Mouse (Mus musculus) left cerebral cortex, adult 11 months (tissue): ENCODE results near the gene Ltb4r1.

Experiments
- DNase-seq: peaks from one replicate; pipeline ENCODE4 v3.0.0; 2022; ENCODE audit warnings: low spot score

Gene Ltb4r1

GRCm38 (mm10) chr14:55765696-55766095 is at the start of gene Ltb4r1:
TSS of gene Ltb4r1 (plus strand) at chr14:55765962.
- no peak for DNase-seq

DNA sequence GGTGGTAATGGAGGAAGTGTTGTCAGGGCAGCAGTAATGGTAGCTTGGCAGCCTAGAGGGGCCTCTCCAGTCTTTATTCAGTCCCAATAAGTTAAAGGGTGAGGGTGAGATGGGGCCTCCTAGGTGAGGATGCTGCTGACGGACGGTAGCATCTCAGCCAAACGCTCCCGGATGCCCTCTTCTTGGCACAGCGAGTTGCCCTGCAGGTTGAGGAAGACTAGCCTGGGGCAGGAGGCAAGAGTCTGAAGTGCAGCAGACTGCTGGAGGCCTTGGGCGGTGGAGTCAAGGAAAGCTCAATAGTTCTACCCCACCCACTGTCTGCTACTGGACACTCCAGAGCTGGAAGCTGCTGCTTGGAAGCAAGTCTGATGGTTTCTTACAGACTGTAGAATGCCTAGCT is 49.5 kb upstream of the Ltb4r1 start:
- DNase-seq = no peak

GRCm38 (mm10) chr14:55716884-55717283 is 48.9 kb upstream of the Ltb4r1 start:
- no peak for DNase-seq

- DNase-seq = no peak
Measured at GRCm38 (mm10) chr14:55719737-55720136, 46.0 kb upstream of the Ltb4r1 start.

GRCm38 (mm10) chr14:55720666-55721065 is 45.1 kb upstream of the Ltb4r1 start:
- no peak for DNase-seq

- DNase-seq = no peak
Measured at GRCm38 (mm10) chr14:55721076-55721475, 44.7 kb upstream of the Ltb4r1 start.

- DNase-seq = peak; percentile 88
Measured at GRCm38 (mm10) chr14:55721700-55722437, 43.9 kb upstream of the Ltb4r1 start, which contains the start of gene Rabggta. TSS of gene Rabggta (minus strand) at chr14:55722263.

DNA sequence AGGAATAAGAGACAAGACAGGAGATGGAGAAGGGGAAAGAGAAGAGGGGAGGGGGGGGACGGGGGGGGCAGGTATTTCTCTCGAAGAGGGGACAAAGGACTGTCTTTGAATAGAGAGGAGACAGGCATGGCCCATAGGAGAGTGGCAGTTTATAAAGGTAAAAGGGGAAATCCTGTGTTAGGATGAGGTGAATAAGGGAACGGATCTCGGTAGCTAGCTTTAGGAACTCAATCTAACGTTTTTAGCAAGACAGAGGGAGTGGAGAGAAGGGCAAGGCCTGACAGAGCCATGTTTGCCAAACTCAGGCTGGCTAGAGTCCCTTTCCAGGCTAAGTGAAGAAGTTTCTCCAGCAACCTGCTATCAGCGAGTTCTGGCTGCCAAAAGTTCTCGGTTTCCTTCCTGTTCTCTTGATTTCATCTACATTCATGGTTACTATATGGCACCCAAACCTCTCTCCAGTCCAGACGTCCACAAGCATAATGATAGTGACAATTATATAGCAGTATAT is 43.3 kb upstream of the Ltb4r1 start:
- no peak for DNase-seq

DNA sequence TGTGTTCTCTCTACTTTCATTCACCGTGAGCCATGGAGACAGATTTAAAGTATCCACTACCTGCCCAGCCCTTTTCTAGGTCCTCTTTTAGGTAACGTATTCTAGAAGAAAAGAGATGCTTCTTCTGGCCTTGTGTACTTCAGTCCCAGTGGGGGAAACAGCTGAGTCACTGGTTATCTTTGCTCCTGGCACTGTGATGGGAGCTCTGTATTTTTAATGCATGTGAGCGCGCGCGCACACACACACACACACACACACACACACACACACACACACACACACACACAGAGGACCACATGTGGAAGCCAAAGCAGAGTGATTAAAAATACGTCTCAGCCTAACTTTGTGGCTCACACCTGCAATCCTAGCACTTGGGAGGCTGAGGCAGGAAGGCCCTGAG is 42.3 kb upstream of the Ltb4r1 start:
- no peak for DNase-seq

DNA sequence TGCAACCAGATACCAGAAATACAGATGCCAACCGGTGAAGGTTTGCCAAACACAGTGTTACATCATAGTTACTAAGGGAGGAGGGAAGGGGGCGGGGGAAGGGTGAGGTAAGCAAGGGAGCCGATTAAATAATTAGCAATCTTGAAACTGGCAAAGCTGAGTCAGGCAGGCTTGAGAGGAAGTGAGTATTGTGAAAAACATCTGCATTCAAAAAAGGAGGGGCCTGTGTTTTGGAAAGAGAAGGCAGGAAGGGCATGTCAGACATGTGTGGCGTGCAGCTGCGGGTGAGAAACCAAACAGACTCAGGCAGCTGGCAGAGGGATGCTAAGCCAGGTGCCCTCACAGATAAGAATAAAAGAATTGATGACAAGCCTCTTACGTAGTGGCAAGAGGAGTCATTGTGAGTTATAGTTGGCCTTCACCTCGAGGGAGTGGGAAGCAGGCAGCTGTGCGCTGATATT is 41.3 kb upstream of the Ltb4r1 start:
- no peak for DNase-seq

GRCm38 (mm10) chr14:55726261-55726660 is 39.5 kb upstream of the Ltb4r1 start:
- no peak for DNase-seq

GRCm38 (mm10) chr14:55727889-55728685 is 37.7 kb upstream of the Ltb4r1 start:
- DNase-seq = no peak

GRCm38 (mm10) chr14:55730116-55730515 is 35.6 kb upstream of the Ltb4r1 start:
- no peak for DNase-seq

- no peak for DNase-seq
Measured at GRCm38 (mm10) chr14:55730531-55731032, 35.2 kb upstream of the Ltb4r1 start.

DNA sequence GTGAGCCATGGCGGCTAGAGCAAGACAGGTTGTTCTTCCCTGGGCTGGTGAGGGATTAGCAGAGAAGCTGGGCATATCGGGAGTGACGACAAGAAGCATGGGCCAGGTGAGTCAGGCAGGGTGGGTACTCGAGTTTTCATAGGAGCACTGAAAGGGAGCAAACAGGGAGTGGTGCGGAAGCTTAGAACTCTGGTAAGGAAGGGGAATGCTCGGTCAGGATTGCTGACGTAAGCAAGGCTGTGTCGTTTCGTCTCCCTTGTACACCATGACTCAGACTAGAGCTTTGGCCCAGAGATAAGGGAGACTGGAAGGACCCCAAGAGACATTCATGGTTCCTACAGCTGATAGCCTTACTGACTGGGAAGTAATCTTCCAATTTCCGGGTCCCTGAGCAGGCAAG is 31.9 kb upstream of the Ltb4r1 start:
- no peak for DNase-seq

- DNase-seq = no peak
Measured at GRCm38 (mm10) chr14:55734869-55735268, 30.9 kb upstream of the Ltb4r1 start.

GRCm38 (mm10) chr14:55735334-55735733 is 30.4 kb upstream of the Ltb4r1 start:
- DNase-seq = no peak

GRCm38 (mm10) chr14:55735758-55736157 is 30.0 kb upstream of the Ltb4r1 start:
- DNase-seq = no peak

DNA sequence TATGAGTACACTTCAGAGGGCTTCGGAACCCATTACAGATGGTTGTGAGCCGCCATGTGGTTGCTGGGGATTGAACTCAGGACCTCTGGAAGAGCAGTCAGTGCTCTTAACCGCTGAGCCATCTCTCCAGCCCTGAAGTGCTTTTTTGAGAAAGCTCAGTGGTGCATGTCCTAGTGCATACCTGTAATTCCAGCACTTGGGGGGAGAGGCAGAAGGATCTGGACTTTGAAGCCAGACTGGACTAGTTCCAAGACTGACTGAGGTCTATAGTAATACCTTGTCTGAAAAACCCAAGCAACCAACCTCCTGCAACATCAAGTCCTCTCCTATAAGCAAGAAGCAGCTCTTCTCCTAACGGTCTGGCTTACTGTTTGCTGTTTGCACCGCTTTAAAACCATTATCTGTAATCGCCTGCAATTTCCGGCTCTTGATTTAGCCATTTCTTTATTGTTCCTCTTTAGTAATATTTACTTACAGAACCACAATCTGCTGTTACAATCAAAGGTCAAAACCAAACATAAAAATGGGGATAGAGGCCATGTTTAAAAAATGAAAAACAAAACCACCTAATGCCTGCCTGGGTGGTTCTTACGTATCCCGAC is 28.6 kb upstream of the Ltb4r1 start:
- no peak for DNase-seq

DNA sequence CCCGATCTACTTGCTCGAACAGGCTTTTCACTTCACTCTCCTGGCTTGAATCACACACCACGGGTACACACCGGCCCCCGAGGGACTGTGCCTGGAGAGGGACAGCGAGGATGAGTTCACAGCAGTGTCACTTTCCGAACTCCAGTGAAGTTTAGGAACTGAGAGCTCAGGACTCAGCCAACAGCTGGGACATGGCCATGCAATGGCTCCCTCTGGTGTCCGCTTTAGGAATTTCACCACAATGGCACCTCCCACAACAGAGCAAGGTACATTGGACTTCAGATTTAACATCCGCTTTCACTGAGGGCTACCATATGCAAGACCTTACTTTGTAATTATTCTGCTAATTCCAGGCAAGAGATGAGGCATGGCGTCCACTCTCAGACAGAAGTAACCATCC is 22.1 kb upstream of the Ltb4r1 start:
- peak; percentile 69 for DNase-seq

DNA sequence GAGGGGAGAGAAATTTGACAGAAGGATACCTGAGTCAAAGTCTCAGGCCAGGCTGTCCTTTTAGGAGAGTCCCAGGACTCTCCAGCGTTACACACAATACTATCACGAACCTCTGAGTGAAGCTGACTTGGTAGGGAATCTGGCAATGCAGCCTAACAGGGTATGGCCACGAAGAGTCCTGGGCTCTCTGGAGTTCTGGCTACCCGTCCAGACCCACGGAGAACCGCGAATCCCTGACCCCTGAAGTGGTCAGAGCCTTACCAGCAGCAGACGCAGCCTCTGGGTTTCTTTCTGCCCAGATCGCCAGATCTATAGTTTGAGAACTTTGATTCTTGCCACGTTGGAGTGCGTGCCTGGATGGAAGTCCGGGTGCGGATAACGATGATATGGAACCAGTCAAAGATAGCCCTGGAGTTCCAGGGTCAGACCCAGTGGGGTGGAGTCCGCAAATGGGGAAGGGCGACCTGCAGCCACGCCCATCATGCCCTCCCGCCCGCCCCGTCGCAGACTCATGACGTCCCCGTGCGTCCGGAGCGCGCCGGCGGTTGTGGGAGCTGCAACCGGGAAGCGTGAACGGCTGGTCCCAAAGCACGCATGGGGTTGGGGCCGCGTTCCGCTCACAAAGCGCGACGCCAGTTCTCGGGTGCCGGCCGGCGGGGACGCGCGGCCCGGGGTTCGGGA is 20.4 kb upstream of the Ltb4r1 start, which contains the start of the genes Dhrs1 and Nop9:
Gene Dhrs1 (minus strand): TSS at position 511 of the 681 bp plus-strand sequence.
Gene Nop9 (plus strand): TSS at position 514 of the 681 bp plus-strand sequence.
- DNase-seq = peak; percentile 74

- no peak for DNase-seq
Measured at GRCm38 (mm10) chr14:55745861-55746237, 19.9 kb upstream of the Ltb4r1 start.
